Mouse (Mus musculus) Muller cell, postnatal 12 days (primary cell): ENCODE data around the gene Cass4.

ENCODE experiments used
- DNase-seq: peaks from one replicate; pipeline ENCODE4 v3.0.0-alpha.2; 2015; ENCODE audit errors: inconsistent ontology term

Cass4 gene

DNA sequence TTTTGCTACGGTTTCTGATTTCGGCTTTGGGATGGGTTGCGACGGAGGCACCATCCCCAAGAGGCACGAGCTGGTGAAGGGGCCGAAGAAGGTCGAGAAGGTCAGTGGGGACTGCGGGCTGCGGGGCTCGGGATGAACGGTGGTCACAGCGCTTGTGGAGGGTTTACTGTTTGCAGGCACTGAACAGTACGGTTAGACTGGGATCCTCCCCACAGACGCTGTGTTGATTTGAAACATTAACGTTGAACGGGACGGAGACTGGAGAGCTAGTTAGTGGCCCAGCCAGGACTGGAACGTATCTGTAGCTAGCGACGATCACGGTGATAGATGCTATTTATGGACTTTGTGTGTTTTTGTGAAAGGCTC, 47.0 kb downstream of the Cass4 start:
- DNase-seq = no peak

GRCm38 (mm10) chr2:172441176-172441575, 47.6 kb downstream of the Cass4 start:
- peak; percentile 8 for DNase-seq

- DNase-seq = no peak
Measured at GRCm38 (mm10) chr2:172445617-172446016, 52.0 kb downstream of the Cass4 start.

DNA sequence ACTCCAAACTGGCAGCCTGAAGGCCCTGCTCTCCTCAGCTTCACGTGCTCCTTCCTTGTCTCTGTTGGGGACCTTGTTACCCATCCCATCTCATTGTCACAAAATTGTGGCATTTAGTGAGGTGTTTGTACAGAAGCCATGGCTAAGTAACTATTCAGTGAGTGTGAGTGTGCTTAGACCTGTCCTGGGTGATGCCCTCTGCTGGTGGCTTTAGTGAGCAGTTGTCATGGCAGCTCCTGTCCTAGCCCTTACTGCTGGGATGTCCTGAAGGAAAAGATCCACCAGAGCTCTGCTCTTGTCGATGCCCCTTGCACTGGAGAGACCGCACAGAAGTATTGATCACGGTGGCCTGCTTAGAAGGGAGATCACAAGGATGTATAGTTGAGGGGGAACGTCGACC, 53.7 kb downstream of the Cass4 start:
- no peak for DNase-seq

- DNase-seq = no peak
Measured at GRCm38 (mm10) chr2:172448329-172448728, 54.7 kb downstream of the Cass4 start.

GRCm38 (mm10) chr2:172450640-172451039, 57.0 kb downstream of the Cass4 start:
- no peak for DNase-seq

DNA sequence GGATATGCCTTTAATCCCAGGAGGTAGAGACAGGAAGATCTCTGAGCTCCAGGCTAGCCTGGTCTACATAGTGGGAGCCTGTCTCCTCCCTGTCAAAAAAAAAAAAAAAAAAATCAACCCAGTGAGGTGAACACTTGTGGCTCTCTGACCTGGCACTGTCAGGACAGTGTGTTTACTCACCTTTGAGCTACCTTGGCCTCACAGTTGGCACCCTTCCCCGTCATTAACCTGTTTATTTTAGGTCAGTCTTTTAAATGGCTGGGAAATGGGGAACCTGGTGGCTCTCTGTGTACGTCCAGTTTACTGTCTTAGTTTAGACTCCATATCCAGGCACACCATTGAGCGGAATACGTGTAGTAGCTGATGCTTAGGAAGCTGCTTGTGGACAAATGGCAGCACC, 58.4 kb downstream of the Cass4 start:
- DNase-seq = no peak

DNA sequence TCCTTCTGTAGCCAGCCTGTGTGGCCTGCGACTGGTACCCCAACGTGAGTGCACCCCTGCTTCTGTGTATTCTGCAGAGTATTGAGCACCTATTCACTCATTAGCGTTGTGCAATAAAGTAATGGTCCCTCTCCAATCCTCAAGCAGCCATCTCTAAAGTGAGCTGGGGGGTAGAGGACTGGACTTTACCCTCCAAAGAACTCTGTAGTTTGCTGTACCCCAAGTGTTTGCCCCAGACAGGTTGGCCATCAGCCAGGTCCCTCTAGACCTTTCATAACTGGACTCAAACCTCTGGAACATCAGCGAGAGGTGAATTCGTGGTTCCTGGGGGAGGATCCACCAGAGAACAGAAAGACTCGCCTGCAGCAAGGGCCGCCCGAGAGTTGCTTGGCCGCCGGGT, 58.9 kb downstream of the Cass4 start:
- DNase-seq = no peak

GRCm38 (mm10) chr2:172458496-172458895, 64.9 kb downstream of the Cass4 start, which contains the start of gene Gcnt7:
Gene Gcnt7, minus strand, starts transcription at chr2:172458596.
- DNase-seq = no peak

DNA sequence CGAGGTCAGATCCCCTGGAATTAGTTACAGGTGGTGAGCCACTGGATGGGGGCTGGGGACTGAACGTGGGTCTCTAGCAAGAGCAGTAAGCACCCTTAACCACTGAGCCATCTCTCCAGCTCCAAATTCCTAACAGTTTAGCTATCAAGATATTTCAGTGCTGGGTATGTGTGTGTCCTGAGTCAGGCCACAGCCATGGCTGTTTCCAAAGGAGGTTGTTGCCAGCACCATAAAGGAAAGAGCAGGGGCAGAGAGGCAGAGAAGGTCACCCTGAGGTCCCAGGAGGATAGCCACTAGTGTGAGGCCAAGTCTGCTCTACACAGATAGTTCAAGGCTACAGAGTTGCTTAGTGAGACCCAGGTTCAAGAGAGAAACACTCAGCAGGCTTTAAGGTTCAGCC, 67.1 kb downstream of the Cass4 start:
- no peak for DNase-seq

- no peak for DNase-seq
Measured at GRCm38 (mm10) chr2:172462813-172463212, 69.2 kb downstream of the Cass4 start.

GRCm38 (mm10) chr2:172466427-172467132, 73.0 kb downstream of the Cass4 start:
- DNase-seq = no peak

DNA sequence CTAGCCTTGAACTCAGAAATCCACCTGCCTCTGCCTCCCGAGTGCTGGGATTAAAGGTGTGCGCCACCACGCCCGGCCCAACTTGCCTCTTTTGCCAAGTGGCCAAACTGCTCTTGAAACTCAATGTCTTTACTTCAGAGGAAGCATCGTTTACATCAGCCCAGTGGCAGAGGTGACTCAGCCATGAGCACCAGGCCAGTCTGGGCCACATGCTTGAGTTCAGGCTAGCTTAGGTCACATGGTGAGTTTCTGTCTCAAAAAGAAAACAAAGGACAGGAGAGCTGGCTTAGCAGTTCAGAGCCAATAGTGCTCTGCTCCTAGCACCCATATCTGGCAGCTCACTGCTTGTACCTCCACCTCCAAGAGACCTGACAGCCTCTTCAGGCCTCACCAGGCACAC, 73.6 kb downstream of the Cass4 start:
- DNase-seq = peak; percentile 25

DNA sequence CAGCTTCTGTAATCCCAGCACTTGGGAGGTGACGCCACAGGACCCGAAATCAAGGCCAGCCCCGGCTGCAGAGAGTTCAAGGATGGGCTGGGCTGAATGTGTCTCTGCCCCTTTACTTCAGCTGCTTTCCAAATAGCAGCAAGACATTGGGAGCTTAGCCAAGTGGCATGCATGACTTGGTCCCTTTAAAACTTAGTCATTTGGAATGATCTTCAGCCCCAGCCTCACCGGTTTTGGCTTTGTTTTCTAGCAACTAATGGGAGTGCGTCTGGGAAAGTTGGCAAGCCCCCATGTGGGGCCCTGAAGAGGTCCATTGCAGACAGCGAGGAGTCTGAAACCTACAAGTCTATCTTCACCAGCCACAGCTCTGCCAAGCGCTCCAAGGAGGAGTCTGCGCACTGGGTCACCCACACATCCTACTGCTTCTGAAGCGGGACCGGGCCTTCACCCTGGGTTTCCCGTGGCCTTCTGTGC, 74.8 kb downstream of the Cass4 start:
- DNase-seq = peak; percentile 97

DNA sequence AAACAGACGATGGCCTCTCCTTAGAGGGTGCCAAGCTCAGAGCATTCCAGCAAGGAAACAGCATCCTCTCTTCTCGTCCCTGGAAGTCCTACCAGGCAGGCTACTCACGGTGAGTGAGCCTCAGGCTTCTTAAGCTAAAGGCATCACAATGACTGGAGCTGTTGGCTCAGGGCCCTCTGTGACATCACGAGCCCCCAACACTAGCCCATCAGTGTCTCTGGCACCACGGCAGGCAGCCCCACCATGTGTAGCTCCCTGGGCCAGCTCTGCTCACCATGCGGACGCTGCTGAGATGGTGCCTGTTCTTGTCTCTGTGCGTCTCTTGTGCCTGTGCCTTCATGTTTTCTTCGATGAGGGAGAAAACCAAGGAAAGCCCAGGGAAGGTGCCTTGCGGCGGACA, 78.7 kb downstream of the Cass4 start, which contains the start of gene Fam209:
TSS of gene Fam209 (plus strand) at position 203 of the 400 bp plus-strand sequence.
- no peak for DNase-seq

- no peak for DNase-seq
Measured at GRCm38 (mm10) chr2:172473591-172473990, 80.0 kb downstream of the Cass4 start.

- DNase-seq = no peak
Measured at GRCm38 (mm10) chr2:172474970-172475369, 81.4 kb downstream of the Cass4 start.

DNA sequence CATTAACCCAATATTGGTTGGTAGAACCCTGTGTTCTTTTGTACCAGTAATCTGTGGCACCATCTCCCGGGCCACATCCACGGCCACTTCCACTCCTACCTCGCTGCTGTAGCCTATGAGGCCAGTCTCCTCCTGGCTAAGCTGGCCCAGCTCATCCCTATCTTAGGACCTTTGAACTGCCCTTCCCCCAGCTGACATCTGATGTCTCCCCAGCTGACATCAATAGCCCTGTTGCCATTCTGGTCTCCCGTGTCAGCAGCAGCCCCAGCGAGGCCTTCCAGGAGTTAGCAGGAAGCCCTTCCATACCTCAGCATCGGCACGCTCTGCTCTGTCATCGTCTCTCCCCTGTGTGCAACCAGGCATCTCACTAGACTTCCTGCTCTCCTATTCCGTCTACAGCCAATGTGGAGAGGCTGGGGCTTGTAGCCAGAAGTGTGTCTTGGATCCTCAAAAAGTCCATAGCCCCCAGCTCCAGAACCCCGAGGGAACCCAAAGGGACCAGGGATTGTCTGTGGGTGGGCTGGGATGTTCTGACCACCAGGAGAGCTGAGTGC, 83.2 kb downstream of the Cass4 start:
- no peak for DNase-seq

- DNase-seq = no peak
Measured at GRCm38 (mm10) chr2:172477350-172477749, 83.8 kb downstream of the Cass4 start.

- DNase-seq = peak; percentile 53
Measured at GRCm38 (mm10) chr2:172477860-172478259, 84.3 kb downstream of the Cass4 start.

DNA sequence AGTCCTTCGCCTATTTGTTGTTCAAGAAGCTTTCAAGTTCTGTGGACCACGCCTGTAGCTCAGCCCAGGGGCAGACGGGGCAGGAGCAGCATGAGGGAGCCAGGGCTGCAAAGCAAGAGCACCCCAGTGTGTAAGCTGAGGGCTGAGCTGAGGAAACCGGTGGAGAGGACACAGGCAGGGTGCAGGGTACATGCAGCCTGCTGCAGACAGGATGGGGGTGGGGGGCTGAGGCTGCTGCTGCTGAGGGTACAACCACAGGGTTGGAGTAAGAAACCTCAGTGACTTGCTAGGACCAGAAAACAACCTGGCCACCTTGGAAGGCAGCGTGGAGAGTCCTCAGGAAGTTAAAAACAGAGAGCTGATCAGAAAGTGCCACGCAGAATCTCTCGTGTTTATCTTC, 86.7 kb downstream of the Cass4 start:
- DNase-seq = no peak

DNA sequence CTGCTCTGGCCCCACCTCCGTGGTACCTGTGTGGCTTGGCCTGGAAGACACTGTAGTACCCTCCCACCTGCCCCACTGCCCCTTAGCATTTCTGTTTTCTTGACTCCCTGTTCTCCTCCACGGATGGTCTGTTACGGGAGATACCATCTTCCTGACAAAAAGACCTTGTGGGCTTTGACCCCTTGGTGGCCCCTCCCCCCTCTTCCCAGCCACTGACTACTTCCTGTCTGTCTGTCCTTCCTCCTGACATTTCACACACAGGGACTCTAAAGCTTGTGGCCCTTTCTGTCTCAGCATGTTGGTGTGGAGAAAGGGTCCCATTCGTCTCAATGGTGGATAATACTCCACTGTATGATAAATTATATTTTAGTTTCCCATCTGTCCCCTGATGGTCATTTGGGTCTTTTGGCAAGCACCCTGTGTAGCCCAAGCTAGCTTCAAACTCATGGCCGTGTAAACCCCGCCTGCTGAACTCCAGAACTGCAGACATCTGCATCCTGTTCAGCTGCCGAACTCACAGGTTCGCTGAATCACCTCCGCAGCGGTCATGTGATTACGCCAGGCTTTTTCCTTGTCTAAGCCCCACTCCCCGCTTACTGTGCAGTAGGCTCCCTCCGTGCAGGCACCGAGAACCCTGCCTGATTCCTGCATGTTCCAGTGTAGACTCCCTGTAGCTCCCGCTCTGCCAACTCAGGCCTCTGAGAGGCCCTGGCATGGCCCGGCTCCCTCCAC, 88.2 kb downstream of the Cass4 start:
- DNase-seq = no peak
